Mouse (Mus musculus) frontal cortex, postnatal 10 days (tissue): ENCODE results near the gene Olfr1056.
"Not testable (repeated sequence)": the region's sequence is repeated elsewhere in the genome, so short reads cannot be mapped to it uniquely, and the experiment has no call there.

Source experiments
- DNase-seq, 2 experiments: peaks; one replicate each; pipeline ENCODE4 v3.0.0; 2022; ENCODE audit warnings: low spot score in 2 of 2, mixed read lengths in 1 of 2

The Olfr1056 gene

GRCm38 (mm10) chr2:86362369-86362768 lies at the start of gene Olfr1056:
Gene Olfr1056 (minus strand): TSS chr2:86362469.
- no peak for DNase-seq

GRCm38 (mm10) chr2:86395114-86395513 lies 32.8 kb upstream of the Olfr1056 start:
- DNase-seq, result no peak

GRCm38 (mm10) chr2:86388461-86388860 lies 26.2 kb upstream of the Olfr1056 start, which contains the start of gene Olfr1058:
Gene Olfr1058 (minus strand): TSS chr2:86388561.
- not testable (repeated sequence) for DNase-seq

GRCm38 (mm10) chr2:86378293-86378692 lies 16.0 kb upstream of the Olfr1056 start, which contains the start of gene Olfr1057:
Gene Olfr1057 (minus strand): TSS chr2:86378393.
- no peak for DNase-seq

GRCm38 (mm10) chr2:86366342-86366741 lies 4.1 kb upstream of the Olfr1056 start:
- DNase-seq, result not testable (repeated sequence)

GRCm38 (mm10) chr2:86351751-86352150 lies 10.5 kb downstream of the Olfr1056 start:
- not testable (repeated sequence) for DNase-seq

GRCm38 (mm10) chr2:86350184-86350583 lies 12.1 kb downstream of the Olfr1056 start, which contains the start of gene Olfr1055:
Gene Olfr1055 (minus strand): TSS chr2:86350284.
- no peak for DNase-seq

GRCm38 (mm10) chr2:86335333-86335732 lies 26.9 kb downstream of the Olfr1056 start, which contains the start of gene Olfr1054:
Gene Olfr1054 (minus strand): TSS chr2:86335433.
- DNase-seq, result no peak

- no peak for DNase-seq
Measured at GRCm38 (mm10) chr2:86315184-86315583, 47.1 kb downstream of the Olfr1056 start, which contains the start of gene Olfr1053. Gene Olfr1053 (minus strand): TSS chr2:86315284.
